Mouse (Mus musculus) liver, adult 2 months (tissue): ENCODE results near the gene Senp3. TPM values are rescaled to one million over a fixed set of nuclear protein-coding genes. Genes with fewer than 3 reads are reported as not detected.

Experiments
- DNase-seq: peaks from one replicate; pipeline ENCODE4 v3.0.0-alpha.2; 2011; ENCODE audit warnings: low read depth, low spot score; ENCODE audit errors: extremely low read depth
- H3K27ac ChIP-seq: fragments of 200-500 bp; replicated peaks from 2 replicates; pipeline ENCODE4 v1.5.1; 2012; ENCODE audit warnings: low read depth, mild to moderate bottlenecking, control low read depth, inconsistent platforms, low read length; ENCODE audit not compliant: insufficient read depth
- H3K27me3 ChIP-seq: fragments of 200-500 bp; 2 replicates; pipeline ENCODE4 v1.6.1; 2012; ENCODE audit warnings: mild to moderate bottlenecking, moderate library complexity, low read length, inconsistent platforms; ENCODE audit not compliant: control insufficient read depth, insufficient read depth
- H3K36me3 ChIP-seq: fragments of 200-500 bp; 2 replicates; pipeline ENCODE4 v1.6.1; 2012; ENCODE audit warnings: low read length, inconsistent platforms; ENCODE audit not compliant: control insufficient read depth, insufficient read depth
- H3K4me1 ChIP-seq: fragments of 200-500 bp; 2 replicates; pipeline ENCODE4 v1.6.1; 2011; ENCODE audit warnings: low read length; ENCODE audit not compliant: control insufficient read depth, insufficient read depth
- H3K4me3 ChIP-seq: fragments of 200-500 bp; 2 replicates; pipeline ENCODE4 v1.5.1; 2011; ENCODE audit warnings: low read depth, mild to moderate bottlenecking, control low read depth, low read length, moderate library complexity; ENCODE audit not compliant: insufficient read depth
- H3K79me2 ChIP-seq: fragments of 200-500 bp; 2 replicates; pipeline ENCODE4 v1.6.1; 2012; ENCODE audit warnings: inconsistent platforms, mild to moderate bottlenecking, low read length, moderate library complexity; ENCODE audit not compliant: control insufficient read depth, insufficient read depth
- H3K9ac ChIP-seq: fragments of 200-500 bp; 2 replicates; pipeline ENCODE4 v1.6.1; 2012; ENCODE audit warnings: low read depth, mild to moderate bottlenecking, control low read depth, inconsistent platforms, low read length
- CTCF ChIP-seq: fragments of 200-500 bp; IDR thresholded peaks from 2 replicates; pipeline ENCODE4 v1.5.1; 2011; ENCODE audit warnings: low read depth, low read length, control low read depth
- POLR2A ChIP-seq: fragments of 200-500 bp; IDR thresholded peaks from 2 replicates; pipeline ENCODE4 v1.6.1; 2011; ENCODE audit warnings: low read length, control low read depth; ENCODE audit not compliant: insufficient read depth; ENCODE audit errors: extremely low read depth
- WGBS: fragments of 180-500 bp; shearing (Covaris S2); methylation state at CpG from one replicate; pipeline ENCODE4 v1.1.7; 2018; 5-methylcytosine and 5-hydroxymethylcytosine counted together
- polyA plus RNA-seq: library from polyadenylated mRNA; depleted of rRNA; stranded (reverse); fragments of >200 nt; gene quantifications from 2 replicates; pipeline ENCODE4 v1.2.3, GENCODE M21; 2012
- total RNA-seq: library from RNA; depleted of rRNA; stranded (reverse); fragments of >200 nt; gene quantifications from 2 replicates; pipeline ENCODE4 v1.2.3, GENCODE M21; 2014

Gene Senp3
- total and polyA plus RNA-seq, 2 experiments = 25.8 to 26.2 TPM

GRCm38 (mm10) chr11:69712954-69713672, 31.2 kb upstream of the Senp3 start:
- TF ChIP-seq POLR2A (no peak), CTCF (no peak)
- Histone ChIP-seq H3K9ac (no peak overlapping the region), H3K36me3 (no peaks in the 10 kb centered on the region), H3K4me1 (peaks cover 4% of the 10 kb centered on the region; the same call in 1 of the 2 replicates), H3K27ac (no peak overlapping the region), H3K79me2 (no peaks in the 10 kb centered on the region), H3K27me3 (no peaks in the 10 kb centered on the region), H3K4me3 (no peak overlapping the region)
- 90% methylated on average over 20 of the region's 20 CpGs for WGBS
- DNase-seq = no peak

DNA sequence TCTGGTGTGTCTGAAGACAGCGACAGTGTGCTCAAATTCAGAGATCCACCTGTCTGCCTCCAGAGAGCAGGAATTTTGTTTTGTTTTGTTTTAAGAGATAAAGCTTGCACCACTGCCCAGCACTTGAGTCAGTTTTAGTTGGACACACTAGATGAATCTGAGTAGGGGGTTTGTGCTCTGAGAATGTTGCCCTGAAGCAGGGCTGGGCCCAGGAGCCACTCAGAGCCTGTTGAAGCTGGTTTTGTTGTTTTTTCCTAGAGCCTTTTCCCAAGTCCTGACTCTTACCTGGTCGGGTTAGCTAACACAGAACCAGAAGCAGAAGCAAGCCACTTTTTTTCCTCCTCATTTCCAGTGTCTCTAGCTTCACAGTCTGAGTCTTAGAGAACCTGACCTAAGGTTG, 29.2 kb upstream of the Senp3 start:
- H3K9ac ChIP-seq = no peak overlapping the region
- H3K79me2 ChIP-seq = no peaks in the 10 kb centered on the region
- H3K27ac ChIP-seq = no peak overlapping the region
- peaks cover 4% of the 10 kb centered on the region; the same call in 1 of the 2 replicates for H3K4me1 ChIP-seq
- no peaks in the 10 kb centered on the region for H3K36me3 ChIP-seq
- no peak for TF ChIP-seq CTCF
- no peak for TF ChIP-seq POLR2A
- H3K4me3 ChIP-seq = no peak overlapping the region
- H3K27me3 ChIP-seq = no peaks in the 10 kb centered on the region
- WGBS = 90% methylated on average over 2 of the region's 2 CpGs
- DNase-seq = no peak

DNA sequence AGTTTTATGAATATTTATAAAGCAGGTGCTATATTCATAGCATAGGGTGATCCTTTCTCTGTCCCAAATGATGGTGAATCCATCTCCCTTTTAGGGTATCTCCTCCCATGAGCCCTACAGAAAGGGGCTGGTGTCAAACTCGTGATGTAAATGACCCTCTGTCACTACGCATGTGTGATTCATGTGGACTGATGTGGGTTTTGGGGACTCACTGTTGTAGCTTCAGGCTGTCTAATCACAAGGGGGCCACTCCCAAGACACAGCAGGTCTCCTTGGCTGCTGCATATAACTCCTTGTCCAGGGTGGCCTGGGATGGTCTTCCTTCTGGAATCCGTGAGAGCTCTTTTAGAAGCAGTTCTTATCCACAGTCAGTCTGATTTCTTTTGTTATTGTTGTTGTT, 28.6 kb upstream of the Senp3 start:
- TF ChIP-seq CTCF (no peak), POLR2A (no peak)
- Histone ChIP-seq H3K4me3 (no peak overlapping the region), H3K27me3 (no peaks in the 10 kb centered on the region), H3K4me1 (peaks cover 2% of the 10 kb centered on the region; the same call in 1 of the 2 replicates), H3K36me3 (no peaks in the 10 kb centered on the region), H3K27ac (no peak overlapping the region), H3K79me2 (no peaks in the 10 kb centered on the region), H3K9ac (no peak overlapping the region)
- DNase-seq = no peak
- WGBS = 92% methylated on average over 3 of the region's 3 CpGs

GRCm38 (mm10) chr11:69709554-69710446, 27.9 kb upstream of the Senp3 start:
- Histone ChIP-seq H3K27ac (no peak overlapping the region), H3K4me1 (no peaks in the 10 kb centered on the region), H3K36me3 (no peaks in the 10 kb centered on the region), H3K79me2 (no peaks in the 10 kb centered on the region), H3K4me3 (no peak overlapping the region), H3K9ac (no peak overlapping the region), H3K27me3 (no peaks in the 10 kb centered on the region)
- no peak for DNase-seq
- 71% methylated on average over 11 of the region's 11 CpGs for WGBS
- TF ChIP-seq CTCF (no peak), POLR2A (no peak)

DNA sequence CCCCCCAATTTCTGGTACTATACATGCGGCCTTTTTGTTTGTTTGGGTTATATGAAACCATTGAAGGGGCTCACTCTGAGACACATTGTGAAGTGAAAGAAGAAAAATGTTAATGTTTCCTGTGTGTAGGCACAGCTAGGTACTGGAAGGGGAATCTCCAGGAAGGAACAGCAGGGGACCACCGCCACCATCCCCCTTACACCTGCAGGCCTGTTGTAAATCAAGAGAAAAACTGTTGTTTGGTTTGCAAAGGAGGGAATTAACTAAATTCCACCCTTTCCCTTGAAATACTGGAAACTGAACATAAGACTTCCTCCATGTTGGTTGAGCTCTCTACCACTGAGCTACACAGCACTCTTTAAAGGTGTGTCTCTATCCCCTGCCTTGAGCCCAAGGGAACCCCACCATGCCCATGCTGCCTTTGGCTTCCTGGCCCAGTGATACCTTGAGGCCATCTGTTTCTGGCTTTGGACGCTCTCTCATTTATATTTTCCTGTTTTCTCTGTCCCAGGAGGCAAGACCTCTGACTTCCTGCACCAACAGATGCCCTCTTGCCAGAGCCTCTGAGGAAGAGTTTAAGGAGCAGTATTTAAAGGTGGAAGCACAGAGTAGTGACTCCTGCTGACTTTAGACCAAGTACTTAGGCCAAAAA, 26.9 kb upstream of the Senp3 start:
- H3K27ac ChIP-seq = no peak overlapping the region
- no peak overlapping the region for H3K9ac ChIP-seq
- 92% methylated on average over 3 of the region's 3 CpGs for WGBS
- H3K79me2 ChIP-seq = no peaks in the 10 kb centered on the region
- no peaks in the 10 kb centered on the region for H3K36me3 ChIP-seq
- H3K27me3 ChIP-seq = no peaks in the 10 kb centered on the region
- DNase-seq = no peak
- no peaks in the 10 kb centered on the region for H3K4me1 ChIP-seq
- TF ChIP-seq CTCF (no peak), POLR2A (no peak)
- H3K4me3 ChIP-seq = no peak overlapping the region
